Mouse (Mus musculus) midbrain, embryonic 12.5 days (tissue): Measurements from ENCODE around the gene Panx2. TPM values are rescaled to one million over a fixed set of nuclear protein-coding genes. Genes with fewer than 3 reads are reported as not detected.
A peak's percentile ranks its signal among the peaks of the same experiment; 100 is the strongest.

Source experiments
- ATAC-seq: fragments of 200-750 bp; cut with Nextera tagmentation; 2 replicates; pipeline ENCODE4 v1.8.0; 2017; ENCODE audit warnings: low read depth, moderate TSS enrichment, moderate library complexity; ENCODE audit not compliant: low FRiP score
- H3K27ac ChIP-seq: fragments of 300-500 bp; sonication (generic); replicated peaks from 2 replicates; pipeline ENCODE4 v1.5.1; 2016; ENCODE audit warnings: mild to moderate bottlenecking
- H3K27me3 ChIP-seq: fragments of 300-500 bp; sonication (generic); 2 replicates; pipeline ENCODE4 v1.6.1; 2016; ENCODE audit warnings: mild to moderate bottlenecking
- H3K36me3 ChIP-seq: fragments of 300-500 bp; sonication (generic); 2 replicates; pipeline ENCODE4 v1.6.1; 2016
- H3K4me1 ChIP-seq: fragments of 300-500 bp; sonication (generic); 2 replicates; pipeline ENCODE4 v1.6.1; 2016
- H3K4me2 ChIP-seq: fragments of 300-500 bp; sonication (generic); replicated peaks from 2 replicates; pipeline ENCODE4 v1.6.1; 2016; ENCODE audit warnings: mild to moderate bottlenecking, moderate library complexity
- H3K4me3 ChIP-seq: fragments of 300-500 bp; sonication (generic); 2 replicates; pipeline ENCODE4 v1.5.1; 2016; ENCODE audit warnings: mild to moderate bottlenecking
- H3K9ac ChIP-seq: fragments of 300-500 bp; sonication (generic); replicated peaks from 2 replicates; pipeline ENCODE4 v1.6.1; 2016; ENCODE audit warnings: mild to moderate bottlenecking, moderate library complexity
- H3K9me3 ChIP-seq: fragments of 300-500 bp; sonication (generic); 2 replicates; pipeline ENCODE4 v1.6.1; 2016; ENCODE audit warnings: mild to moderate bottlenecking
- WGBS: fragments of 180-500 bp; shearing (Covaris S2); methylation state at CpG from one replicate; pipeline ENCODE4 v1.1.7; 2016; 5-methylcytosine and 5-hydroxymethylcytosine counted together
- polyA plus RNA-seq: library from polyadenylated mRNA; unstranded; fragments of >200 nt; fragmentation: Nextera tagmentation; extraction: Ambion mirVana; gene quantifications from 2 replicates; pipeline ENCODE4 v1.2.1, GENCODE M21; 2016

Panx2 gene
- polyA plus RNA-seq: 1.6 and 2.1 TPM in 2 replicates

DNA sequence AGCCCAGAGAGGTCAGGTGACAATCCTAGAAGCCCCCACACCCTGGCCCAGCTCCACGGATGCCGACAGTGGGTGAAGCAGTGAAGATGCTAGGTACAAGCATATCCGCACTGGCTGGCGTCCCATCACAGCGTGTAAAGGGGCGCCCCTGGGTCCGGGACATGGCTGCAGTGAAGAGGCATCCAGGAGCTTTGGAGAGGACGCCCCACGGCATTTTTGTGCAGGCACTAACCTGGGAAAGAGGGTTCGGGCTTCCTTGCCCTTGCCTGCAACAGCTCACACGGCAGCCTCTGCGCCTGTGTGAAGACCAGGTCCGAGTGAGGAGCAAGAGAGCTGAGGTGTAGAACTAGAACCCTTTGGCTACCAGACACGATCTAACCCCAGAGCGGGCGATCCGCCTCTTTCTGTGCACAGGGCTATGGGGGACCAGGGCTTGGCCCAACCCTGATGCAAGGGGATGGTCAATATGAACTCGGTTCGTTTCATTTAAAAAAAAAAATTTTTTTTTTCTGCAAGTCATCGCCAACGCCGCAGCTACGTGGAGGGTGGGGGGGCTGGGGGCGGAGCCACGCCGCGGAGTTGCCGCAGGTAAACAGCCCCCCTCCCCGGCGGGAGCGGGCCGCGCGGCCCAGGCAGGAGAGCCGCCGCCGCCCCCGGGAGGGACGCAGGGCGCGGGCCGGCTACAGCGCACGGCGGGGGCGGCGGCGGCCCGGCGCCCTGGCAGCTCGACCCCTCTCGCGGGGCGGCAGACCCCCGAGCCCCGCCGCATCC, at the start of gene Panx2:
Panx2 (plus strand) TSS at position 574 of the 771 bp plus-strand sequence.
- H3K27ac ChIP-seq: peak within 1 kb of the TSS; percentile 20; the same call in 1 of the 2 replicates
- peak within 1 kb of the TSS; percentile 72 for H3K4me3 ChIP-seq
- peak within 1 kb of the TSS; percentile 92 for H3K4me2 ChIP-seq
- no peaks in the 10 kb centered on the region for H3K36me3 ChIP-seq
- H3K27me3 ChIP-seq: peaks cover 67% of the 10 kb centered on the region
- H3K4me1 ChIP-seq: peaks cover 12% of the 10 kb centered on the region
- 1% methylated on average over 33 of the region's 57 CpGs for whole genome bisulfite sequencing
- peak; percentile 55 for ATAC-seq
- H3K9me3 ChIP-seq: no peaks in the 10 kb centered on the region
- peak within 1 kb of the TSS; percentile 82 for H3K9ac ChIP-seq

DNA sequence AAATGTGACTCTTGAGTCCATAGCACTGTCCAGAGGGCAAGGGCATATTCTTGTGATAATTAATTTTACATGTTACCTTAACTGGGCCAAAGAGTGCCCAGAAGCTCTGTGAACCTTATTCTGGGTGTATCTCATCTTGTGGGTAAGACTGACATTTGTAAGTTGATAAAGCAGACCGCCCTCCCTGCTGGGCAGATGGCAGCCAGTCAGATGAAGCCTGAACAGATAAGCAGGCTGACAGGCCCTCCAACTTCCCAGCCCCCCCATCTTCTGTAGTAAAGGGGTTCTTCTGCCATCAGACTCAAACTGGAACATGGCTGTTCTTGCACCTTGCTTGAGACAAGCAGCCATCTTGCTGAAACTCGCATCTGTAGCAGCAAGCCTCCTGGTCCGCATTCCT, 42.8 kb upstream of the Panx2 start:
- ATAC-seq: no peak
- no peak overlapping the region for H3K4me3 ChIP-seq
- H3K36me3 ChIP-seq: no peaks in the 10 kb centered on the region
- no peak overlapping the region for H3K27ac ChIP-seq
- no peak overlapping the region for H3K4me2 ChIP-seq
- 88% methylated on average over 3 of the region's 3 CpGs for WGBS
- H3K9ac ChIP-seq: no peak overlapping the region
- 0 out of 2 replicates have a peak, but pooled peaks cover 5% of the 10 kb centered on the region for H3K27me3 ChIP-seq
- H3K9me3 ChIP-seq: no peaks in the 10 kb centered on the region
- H3K4me1 ChIP-seq: no peaks in the 10 kb centered on the region

DNA sequence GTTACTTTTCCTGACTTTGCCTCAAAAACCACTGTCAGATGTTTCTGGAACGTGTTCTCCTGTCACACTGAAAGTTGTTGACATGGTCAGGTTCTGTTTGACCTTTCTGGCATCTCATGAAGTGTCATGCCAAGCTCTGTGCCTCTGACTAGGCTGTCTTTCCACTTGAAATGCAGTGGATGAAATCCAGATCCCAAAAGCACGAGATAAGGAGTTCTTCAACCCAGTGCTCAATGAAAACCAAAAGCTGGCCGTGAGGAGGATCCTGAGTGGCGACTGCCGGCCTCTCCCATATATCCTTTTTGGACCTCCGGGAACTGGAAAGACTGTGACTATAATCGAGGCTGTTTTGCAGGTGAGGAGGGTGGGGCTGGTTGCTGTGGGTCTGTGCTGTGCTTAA, 39.4 kb upstream of the Panx2 start:
- Histone ChIP-seq H3K27ac (no peak overlapping the region), H3K4me2 (no peak overlapping the region), H3K9ac (no peak overlapping the region), H3K36me3 (no peaks in the 10 kb centered on the region), H3K9me3 (no peaks in the 10 kb centered on the region), H3K4me1 (peaks cover 3% of the 10 kb centered on the region; the same call in 1 of the 2 replicates), H3K4me3 (no peak overlapping the region), H3K27me3 (no peaks in the 10 kb centered on the region)
- ATAC-seq: no peak
- 85% methylated on average over 7 of the region's 7 CpGs for WGBS

DNA sequence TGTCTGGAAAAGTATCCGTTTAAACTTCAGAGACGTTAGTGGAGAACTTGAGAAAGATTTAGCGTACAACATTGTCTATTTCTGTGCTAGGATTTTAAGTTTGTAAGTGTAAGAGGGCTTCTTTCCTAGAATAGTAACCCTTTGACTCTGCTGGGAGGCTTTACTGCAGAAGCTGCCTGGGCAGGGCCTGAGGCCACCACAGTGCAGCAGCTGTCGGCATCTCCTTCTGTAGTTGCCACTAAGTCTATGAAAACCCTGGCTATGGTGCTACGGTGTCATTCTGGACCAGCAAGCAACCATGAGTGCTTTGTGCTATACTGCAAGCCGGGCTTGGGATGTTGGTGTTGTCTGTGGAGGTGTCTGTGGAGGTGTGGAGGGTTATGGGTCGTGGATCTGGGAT, 39.0 kb upstream of the Panx2 start:
- no peak overlapping the region for H3K9ac ChIP-seq
- no peak overlapping the region for H3K4me2 ChIP-seq
- ATAC-seq: no peak
- 87% methylated on average over 7 of the region's 7 CpGs for WGBS
- H3K36me3 ChIP-seq: no peaks in the 10 kb centered on the region
- H3K9me3 ChIP-seq: no peaks in the 10 kb centered on the region
- H3K27me3 ChIP-seq: no peaks in the 10 kb centered on the region
- no peak overlapping the region for H3K27ac ChIP-seq
- no peak overlapping the region for H3K4me3 ChIP-seq
- peaks cover 3% of the 10 kb centered on the region; the same call in 1 of the 2 replicates for H3K4me1 ChIP-seq

DNA sequence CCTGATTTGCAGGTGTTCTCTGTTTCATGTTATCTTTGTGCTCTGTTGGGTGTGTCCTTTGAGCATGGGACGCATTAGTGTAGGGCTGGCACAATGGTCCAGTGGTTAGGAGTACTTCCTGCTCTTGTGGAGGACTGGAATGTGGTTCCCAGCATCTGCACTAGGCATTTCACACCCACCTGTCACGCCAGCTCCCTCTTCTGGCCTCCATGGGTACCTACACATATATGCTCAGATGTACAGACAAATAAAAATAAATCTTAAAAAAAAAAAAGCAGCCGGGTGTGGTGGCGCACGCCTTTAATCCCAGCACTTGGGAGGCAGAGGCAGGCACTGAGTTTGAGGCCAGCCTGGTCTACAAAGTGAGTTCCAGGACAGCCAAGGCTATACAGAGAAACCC, 15.2 kb upstream of the Panx2 start:
- ATAC-seq: no peak
- Histone ChIP-seq H3K9ac (no peak overlapping the region), H3K4me2 (no peak overlapping the region), H3K27ac (no peak overlapping the region), H3K4me3 (no peak overlapping the region), H3K9me3 (peaks cover 4% of the 10 kb centered on the region; the same call in 1 of the 2 replicates), H3K4me1 (no peaks in the 10 kb centered on the region), H3K36me3 (no peaks in the 10 kb centered on the region), H3K27me3 (no peaks in the 10 kb centered on the region)
- 76% methylated on average over 5 of the region's 5 CpGs for WGBS

DNA sequence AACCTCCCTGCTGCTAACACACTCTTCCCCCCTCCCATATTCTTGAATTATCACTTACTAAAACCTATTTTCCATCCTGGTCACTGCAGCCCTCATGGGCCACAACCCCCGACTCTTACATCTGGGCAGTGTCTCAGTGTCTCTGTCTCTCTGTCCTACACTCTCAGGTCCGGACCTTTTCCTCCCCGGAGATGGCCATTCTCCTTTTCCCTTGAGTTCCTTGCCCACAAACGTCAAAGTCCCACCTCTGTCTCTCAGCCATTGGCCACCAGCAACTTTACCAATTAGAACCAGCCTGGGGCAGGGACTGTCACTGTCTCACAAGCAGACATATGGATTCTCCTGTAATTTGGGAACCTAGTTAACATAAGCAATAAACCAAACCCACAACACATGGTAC, 13.2 kb upstream of the Panx2 start:
- Histone ChIP-seq H3K9me3 (peaks cover 4% of the 10 kb centered on the region; the same call in 1 of the 2 replicates), H3K4me1 (no peaks in the 10 kb centered on the region), H3K9ac (no peak overlapping the region), H3K4me2 (no peak overlapping the region), H3K36me3 (no peaks in the 10 kb centered on the region), H3K4me3 (no peak overlapping the region), H3K27ac (no peak overlapping the region), H3K27me3 (no peaks in the 10 kb centered on the region)
- no peak for ATAC-seq
- 82% methylated on average over 4 of the region's 4 CpGs for WGBS

DNA sequence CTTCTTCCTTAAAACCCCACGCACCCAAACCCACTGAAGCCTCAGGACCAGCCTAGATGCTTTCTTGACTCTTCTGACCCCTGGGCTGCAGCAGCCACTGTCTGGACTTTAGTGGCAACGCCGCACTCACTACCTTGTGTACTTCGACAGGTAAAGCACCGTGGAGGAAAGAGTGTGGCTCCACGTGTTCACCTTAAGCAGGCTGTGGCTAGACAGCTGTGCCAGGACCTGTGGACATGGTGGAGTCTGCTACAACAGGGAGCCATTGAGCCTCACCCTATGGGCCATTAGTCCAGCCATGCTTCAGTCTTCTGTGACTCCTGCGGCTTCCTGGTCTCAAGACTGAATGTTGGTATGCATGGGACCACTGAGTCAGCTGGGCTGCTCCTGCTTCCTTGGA, 4.9 kb upstream of the Panx2 start:
- H3K9ac ChIP-seq: no peak overlapping the region
- H3K27ac ChIP-seq: no peak overlapping the region
- H3K27me3 ChIP-seq: peaks cover 32% of the 10 kb centered on the region
- ATAC-seq: no peak
- no peak overlapping the region for H3K4me2 ChIP-seq
- no peak overlapping the region for H3K4me3 ChIP-seq
- peaks cover 8% of the 10 kb centered on the region; the same call in 1 of the 2 replicates for H3K4me1 ChIP-seq
- H3K36me3 ChIP-seq: no peaks in the 10 kb centered on the region
- WGBS: 90% methylated on average over 7 of the region's 7 CpGs
- H3K9me3 ChIP-seq: no peaks in the 10 kb centered on the region

DNA sequence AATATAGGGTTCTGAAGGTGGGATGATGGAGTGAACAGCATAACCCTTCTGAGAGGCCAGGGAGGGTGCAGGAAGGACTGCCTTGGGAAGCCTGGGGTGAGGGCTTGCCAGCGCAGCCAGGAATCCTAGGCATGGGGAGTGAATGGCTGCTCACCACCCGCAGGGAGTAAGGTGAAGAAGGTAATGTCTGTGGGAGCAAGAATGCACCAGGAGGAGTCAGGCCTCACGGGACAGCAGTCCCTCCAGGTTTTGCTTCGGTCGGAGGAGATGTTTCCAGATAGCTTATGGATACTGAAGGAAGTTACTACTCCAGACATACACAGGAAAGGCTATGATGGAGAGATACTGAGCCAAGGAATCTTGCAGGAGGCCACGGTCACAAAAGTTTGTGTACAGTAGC, 798 bp upstream of the Panx2 start:
- no peak overlapping the region for H3K9ac ChIP-seq

DNA sequence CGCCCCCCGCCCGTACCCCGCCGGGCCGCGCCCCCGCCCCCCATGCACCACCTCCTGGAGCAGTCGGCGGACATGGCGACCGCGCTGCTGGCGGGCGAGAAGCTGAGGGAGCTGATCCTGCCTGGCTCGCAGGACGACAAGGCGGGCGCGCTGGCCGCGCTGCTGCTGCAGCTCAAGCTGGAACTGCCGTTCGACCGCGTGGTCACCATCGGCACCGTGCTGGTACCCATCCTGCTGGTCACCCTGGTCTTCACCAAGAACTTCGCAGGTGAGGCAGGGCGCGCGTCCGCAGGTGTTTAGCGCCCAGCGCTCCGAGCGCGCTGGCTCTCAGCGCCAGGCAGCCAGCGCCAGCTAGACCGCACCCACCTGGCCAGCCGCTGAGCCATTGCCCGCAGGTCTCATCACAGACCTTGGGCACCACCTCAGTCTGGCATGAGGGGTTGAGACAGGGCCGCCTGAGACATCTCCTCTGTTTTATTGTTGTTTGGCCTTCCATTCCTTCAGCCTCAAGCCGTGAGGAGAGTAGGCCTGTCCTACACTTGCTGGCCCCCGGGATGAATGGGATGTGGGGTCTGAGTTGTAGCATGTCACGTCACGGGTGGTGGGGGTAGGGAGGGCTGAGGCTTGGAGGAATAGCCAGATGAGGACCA, 623 bp downstream of the Panx2 start:
- peaks cover 71% of the 10 kb centered on the region for H3K27me3 ChIP-seq

More for the DNA sequence above, 798 bp upstream of the Panx2 start:
- no peak overlapping the region for H3K27ac ChIP-seq
- no peaks in the 10 kb centered on the region for H3K36me3 ChIP-seq
- peak overlapping the region; percentile 72; the same call in 1 of the 2 replicates for H3K4me3 ChIP-seq
- peak overlapping the region; percentile 92 for H3K4me2 ChIP-seq
- no peak for ATAC-seq
- peaks cover 12% of the 10 kb centered on the region for H3K4me1 ChIP-seq
- H3K27me3 ChIP-seq: peaks cover 64% of the 10 kb centered on the region
- H3K9me3 ChIP-seq: no peaks in the 10 kb centered on the region
- WGBS: 30% methylated on average over 6 of the region's 6 CpGs

DNA sequence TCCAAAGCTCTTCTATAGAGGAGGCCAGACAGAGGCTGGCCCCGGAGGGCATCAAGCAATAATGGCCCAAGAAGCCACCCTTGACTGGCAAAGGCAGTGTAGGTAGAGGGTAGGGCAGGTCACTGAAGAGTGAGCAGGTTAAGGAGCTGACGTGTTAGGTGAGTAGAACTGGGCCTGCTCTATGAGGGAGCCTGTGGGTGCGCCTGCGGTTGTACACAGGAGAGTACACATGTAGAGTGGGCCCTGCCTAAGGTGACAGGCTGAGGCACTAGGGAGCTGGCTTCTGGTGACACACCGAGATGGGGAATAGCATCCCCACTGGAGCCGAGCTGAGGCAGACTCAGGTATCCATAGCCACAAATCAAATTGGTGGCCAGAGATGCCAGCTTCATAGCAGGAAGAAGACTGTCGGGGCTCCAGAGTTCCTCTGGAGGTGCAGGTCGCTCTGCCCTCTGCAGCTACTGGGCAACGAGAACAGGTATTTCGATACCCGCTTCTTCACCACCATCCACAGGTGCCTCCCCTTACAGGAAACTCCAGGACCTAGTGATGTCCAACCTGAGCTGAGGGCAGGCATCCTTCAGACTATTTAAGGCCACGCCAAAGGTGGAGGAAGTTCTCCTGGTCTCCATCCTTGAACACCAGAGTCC, 1.4 kb downstream of the Panx2 start:
- Histone ChIP-seq H3K4me1 (peaks cover 12% of the 10 kb centered on the region), H3K36me3 (no peaks in the 10 kb centered on the region), H3K27ac (no peak overlapping the region), H3K4me3 (peak overlapping the region; percentile 72; the same call in 1 of the 2 replicates), H3K27me3 (peaks cover 76% of the 10 kb centered on the region), H3K4me2 (peak overlapping the region; percentile 92), H3K9me3 (no peaks in the 10 kb centered on the region), H3K9ac (peak overlapping the region; percentile 82; the same call in 1 of the 2 replicates)
- ATAC-seq: no peak
- 89% methylated on average over 12 of the region's 12 CpGs for WGBS

More for the DNA sequence above, 623 bp downstream of the Panx2 start:
- peaks cover 12% of the 10 kb centered on the region for H3K4me1 ChIP-seq
- peak overlapping the region; percentile 20; the same call in 1 of the 2 replicates for H3K27ac ChIP-seq
- peak overlapping the region; percentile 72 for H3K4me3 ChIP-seq
- 2% methylated on average over 40 of the region's 48 CpGs for WGBS
- no peaks in the 10 kb centered on the region for H3K9me3 ChIP-seq
- H3K9ac ChIP-seq: peak overlapping the region; percentile 82
- peak; percentile 65 for ATAC-seq
- peak overlapping the region; percentile 92 for H3K4me2 ChIP-seq
- H3K36me3 ChIP-seq: no peaks in the 10 kb centered on the region

DNA sequence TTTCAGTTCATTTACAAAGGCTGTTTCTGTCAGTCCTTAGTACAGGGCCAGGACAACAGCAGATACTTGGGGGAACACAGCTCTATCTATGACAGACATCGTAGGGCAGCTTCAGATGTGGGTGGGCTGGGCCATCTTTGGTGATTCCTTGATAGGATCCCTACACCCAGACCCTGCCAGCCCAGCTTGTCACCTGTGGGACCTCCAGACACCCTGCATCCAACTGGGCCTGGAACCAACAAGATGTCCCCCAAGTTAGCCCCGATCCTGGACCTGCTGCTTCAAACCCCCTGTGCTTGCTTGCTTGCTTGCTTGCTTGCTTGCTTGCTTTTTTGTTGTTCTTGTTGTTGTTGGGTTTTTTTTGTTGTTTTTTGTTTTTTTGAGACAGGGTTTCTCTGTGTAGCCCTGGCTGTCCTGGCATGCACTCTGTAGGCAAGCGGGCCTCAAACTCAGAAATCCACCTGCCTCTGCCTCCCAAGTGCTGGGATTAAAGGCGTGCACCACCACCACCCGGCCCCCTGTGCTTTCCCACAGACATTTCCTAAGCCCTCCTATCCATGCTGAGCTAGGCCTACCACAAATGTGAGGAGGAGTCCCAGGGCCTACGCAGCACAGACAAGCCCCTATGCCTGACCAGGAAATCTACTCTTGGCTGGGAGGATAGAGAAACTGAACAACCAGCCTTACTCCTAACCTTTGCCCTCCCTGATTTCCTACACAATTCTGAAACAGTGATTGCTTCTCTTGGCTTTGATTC, 2.4 kb downstream of the Panx2 start:
- Histone ChIP-seq H3K27me3 (peaks cover 86% of the 10 kb centered on the region), H3K4me2 (no peak overlapping the region), H3K4me3 (no peak overlapping the region), H3K9me3 (no peaks in the 10 kb centered on the region), H3K27ac (no peak overlapping the region), H3K36me3 (no peaks in the 10 kb centered on the region), H3K4me1 (peaks cover 12% of the 10 kb centered on the region), H3K9ac (no peak overlapping the region)
- WGBS: 85% methylated on average over 6 of the region's 6 CpGs
- ATAC-seq: no peak
